Mouse (Mus musculus) embryonic facial prominence, embryonic 13.5 days (tissue): Measurements from ENCODE around the gene Fcho2. TPM values are rescaled to one million over a fixed set of nuclear protein-coding genes. Genes with fewer than 3 reads are reported as not detected.

Source experiments
- ATAC-seq: fragments of 200-750 bp; cut with Nextera tagmentation; 2 replicates; pipeline ENCODE4 v1.8.0; 2017; ENCODE audit warnings: low read depth; ENCODE audit not compliant: insufficient number of reproducible peaks, insufficient read depth, low FRiP score, low TSS enrichment
- H3K27ac ChIP-seq: fragments of 300-500 bp; sonication (generic); 2 replicates; pipeline ENCODE4 v1.5.1; 2015; ENCODE audit warnings: moderate library complexity, mild to moderate bottlenecking, inconsistent platforms
- H3K27me3 ChIP-seq: fragments of 300-500 bp; sonication (generic); 2 replicates; pipeline ENCODE4 v1.6.1; 2015; ENCODE audit warnings: mild to moderate bottlenecking, inconsistent platforms
- H3K36me3 ChIP-seq: fragments of 300-500 bp; sonication (generic); 2 replicates; pipeline ENCODE4 v1.6.1; 2015; ENCODE audit warnings: mild to moderate bottlenecking, inconsistent platforms
- H3K4me1 ChIP-seq: fragments of 300-500 bp; sonication (generic); 2 replicates; pipeline ENCODE4 v1.6.1; 2015; ENCODE audit warnings: inconsistent platforms
- H3K4me2 ChIP-seq: fragments of 300-500 bp; sonication (generic); 2 replicates; pipeline ENCODE4 v1.6.1; 2015; ENCODE audit warnings: moderate library complexity, mild to moderate bottlenecking, inconsistent platforms
- H3K4me3 ChIP-seq: fragments of 300-500 bp; sonication (generic); 2 replicates; pipeline ENCODE4 v1.5.1; 2015; ENCODE audit warnings: mild to moderate bottlenecking, inconsistent platforms
- H3K9ac ChIP-seq: fragments of 300-500 bp; sonication (generic); 2 replicates; pipeline ENCODE4 v1.6.1; 2015; ENCODE audit warnings: mild to moderate bottlenecking, inconsistent platforms
- H3K9me3 ChIP-seq: fragments of 300-500 bp; sonication (generic); 2 replicates; pipeline ENCODE4 v1.6.1; 2016; ENCODE audit warnings: inconsistent platforms
- WGBS: fragments of 180-500 bp; shearing (Covaris S2); methylation state at CpG from one replicate; pipeline ENCODE4 v1.1.7; 2015; ENCODE audit warnings: mixed read lengths; 5-methylcytosine and 5-hydroxymethylcytosine counted together
- polyA plus RNA-seq: library from polyadenylated mRNA; unstranded; fragments of >200 nt; fragmentation: Nextera tagmentation; extraction: Ambion mirVana; gene quantifications from 2 replicates; pipeline ENCODE4 v1.2.1, GENCODE M21; 2015

The Fcho2 gene
- polyA plus RNA-seq, 1 experiment from 2014 or later, result 45.2 TPM

DNA sequence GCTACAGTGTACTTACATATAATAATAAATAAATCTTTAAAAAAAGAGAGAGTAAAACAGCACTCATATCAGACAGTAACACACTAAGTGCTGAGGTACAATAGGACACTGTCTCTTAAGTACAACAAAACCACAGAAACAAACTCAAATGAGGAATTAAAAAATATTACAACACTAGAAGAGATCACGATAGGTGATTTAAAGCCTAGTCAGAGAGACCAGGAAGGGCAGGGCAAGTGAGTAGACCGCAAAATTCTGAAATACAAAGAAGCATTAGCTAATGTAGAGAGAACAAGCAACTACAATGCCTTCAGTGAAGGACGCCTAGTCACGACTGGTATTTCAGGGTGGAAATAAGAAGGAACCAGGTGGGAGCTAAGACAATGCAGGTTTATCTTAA, 11.6 kb downstream of the Fcho2 start:
- 89% methylated on average over 4 of the region's 4 CpGs for WGBS

DNA sequence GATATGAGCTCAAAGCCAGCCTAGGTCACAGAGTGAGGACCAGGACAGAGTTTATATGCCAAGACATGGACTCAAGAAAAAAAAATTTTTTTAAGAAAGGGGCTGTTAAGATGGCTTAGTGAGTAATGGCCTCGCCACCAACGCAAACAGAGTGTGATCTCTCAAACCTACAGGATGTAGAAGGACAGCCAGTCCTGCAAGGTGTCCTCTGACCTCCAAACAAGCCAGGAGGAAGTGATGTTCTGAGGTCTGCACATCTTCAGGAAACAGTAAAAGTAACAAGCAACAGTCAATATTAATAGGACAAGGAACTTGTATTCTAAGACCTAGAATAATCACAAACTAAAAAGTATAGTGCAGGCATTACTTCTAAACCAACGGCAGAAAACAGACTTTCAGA, 12.3 kb downstream of the Fcho2 start:
- WGBS, result 85% methylated on average over 3 of the region's 3 CpGs
- H3K36me3 ChIP-seq, result peaks cover 49% of the 10 kb centered on the region
- H3K4me2 ChIP-seq, result no peak overlapping the region
- no peaks in the 10 kb centered on the region for H3K4me1 ChIP-seq
- H3K4me3 ChIP-seq, result no peak overlapping the region
- ATAC-seq, result no peak
- H3K9ac ChIP-seq, result no peak overlapping the region
- no peaks in the 10 kb centered on the region for H3K27me3 ChIP-seq
- H3K27ac ChIP-seq, result no peak overlapping the region
- peaks cover 9% of the 10 kb centered on the region; the same call in 1 of the 2 replicates for H3K9me3 ChIP-seq

More for the DNA sequence above, 11.6 kb downstream of the Fcho2 start:
- Histone ChIP-seq H3K27ac (no peak overlapping the region), H3K27me3 (no peaks in the 10 kb centered on the region), H3K4me1 (no peaks in the 10 kb centered on the region), H3K36me3 (peaks cover 46% of the 10 kb centered on the region), H3K9ac (no peak overlapping the region), H3K4me3 (no peak overlapping the region), H3K9me3 (peaks cover 9% of the 10 kb centered on the region; the same call in 1 of the 2 replicates), H3K4me2 (no peak overlapping the region)
- ATAC-seq, result no peak

DNA sequence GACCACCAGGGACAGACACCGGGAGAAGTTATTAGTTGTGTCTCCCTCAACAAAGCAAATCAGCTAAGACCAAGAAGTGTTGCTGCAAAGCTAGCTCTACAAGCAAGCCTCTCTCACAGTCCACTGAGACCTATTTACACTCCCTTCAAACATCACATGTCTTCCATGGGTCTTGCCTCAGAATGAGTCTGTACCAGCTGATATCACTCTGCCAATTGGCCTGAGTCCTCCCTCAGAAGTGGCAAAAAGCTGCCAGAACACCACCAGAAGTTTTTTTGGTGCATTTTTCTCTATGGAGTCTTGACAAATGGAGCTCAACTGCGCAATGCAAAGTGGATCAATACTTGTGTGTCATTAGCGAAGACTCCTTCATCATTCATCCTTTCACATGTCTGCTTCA, 19.7 kb downstream of the Fcho2 start:
- no peak for ATAC-seq
- H3K27me3 ChIP-seq, result no peaks in the 10 kb centered on the region
- no peak overlapping the region for H3K27ac ChIP-seq
- 95% methylated on average over 3 of the region's 3 CpGs for WGBS
- no peaks in the 10 kb centered on the region for H3K4me1 ChIP-seq
- H3K9ac ChIP-seq, result no peak overlapping the region
- no peak overlapping the region for H3K4me3 ChIP-seq
- H3K36me3 ChIP-seq, result peaks cover 34% of the 10 kb centered on the region
- no peak overlapping the region for H3K4me2 ChIP-seq
- H3K9me3 ChIP-seq, result peaks cover 4% of the 10 kb centered on the region; the same call in 1 of the 2 replicates

- Histone ChIP-seq H3K9me3 (no peaks in the 10 kb centered on the region), H3K27ac (no peak overlapping the region), H3K4me2 (no peak overlapping the region), H3K9ac (no peak overlapping the region), H3K4me3 (no peak overlapping the region), H3K4me1 (no peaks in the 10 kb centered on the region), H3K27me3 (no peaks in the 10 kb centered on the region), H3K36me3 (peaks cover 24% of the 10 kb centered on the region)
- WGBS, result 94% methylated on average over 1 of the region's 1 CpGs
- no peak for ATAC-seq
These were observed 22.4 kb downstream of the Fcho2 start for GRCm38 (mm10) chr13:98792864-98793263.

DNA sequence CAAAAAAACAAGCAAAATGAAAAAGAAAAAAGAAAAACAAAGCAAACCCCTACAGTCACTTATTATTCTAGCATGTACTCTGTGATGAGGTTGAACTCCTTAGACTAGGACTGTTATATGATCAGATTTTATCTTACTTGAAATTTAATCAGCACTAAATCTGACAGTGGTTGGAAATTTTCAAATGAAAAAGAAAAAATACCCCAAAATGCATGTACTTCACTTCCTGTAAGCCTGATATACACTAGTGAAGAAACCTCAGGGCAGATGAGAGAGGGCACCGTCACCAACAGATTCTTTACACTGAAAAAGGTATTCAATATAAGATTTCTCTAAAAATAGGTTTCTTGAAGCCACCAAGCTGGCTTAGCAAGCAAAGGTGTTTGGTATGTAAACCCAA, 23.6 kb downstream of the Fcho2 start:
- no peak overlapping the region for H3K4me2 ChIP-seq
- H3K27ac ChIP-seq, result no peak overlapping the region
- no peak overlapping the region for H3K4me3 ChIP-seq
- H3K9me3 ChIP-seq, result no peaks in the 10 kb centered on the region
- 83% methylated on average over 1 of the region's 1 CpGs for WGBS
- ATAC-seq, result no peak
- no peaks in the 10 kb centered on the region for H3K27me3 ChIP-seq
- H3K4me1 ChIP-seq, result no peaks in the 10 kb centered on the region
- peaks cover 26% of the 10 kb centered on the region for H3K36me3 ChIP-seq
- H3K9ac ChIP-seq, result no peak overlapping the region

GRCm38 (mm10) chr13:98786970-98787685, 28.1 kb downstream of the Fcho2 start:
- no peak overlapping the region for H3K27ac ChIP-seq
- no peak overlapping the region for H3K4me2 ChIP-seq
- ATAC-seq, result no peak
- H3K9ac ChIP-seq, result no peak overlapping the region
- H3K36me3 ChIP-seq, result peaks cover 32% of the 10 kb centered on the region
- H3K4me1 ChIP-seq, result no peaks in the 10 kb centered on the region
- H3K4me3 ChIP-seq, result no peak overlapping the region
- WGBS, result 88% methylated on average over 5 of the region's 5 CpGs
- H3K9me3 ChIP-seq, result no peaks in the 10 kb centered on the region
- H3K27me3 ChIP-seq, result no peaks in the 10 kb centered on the region

GRCm38 (mm10) chr13:98777959-98778358, 37.3 kb downstream of the Fcho2 start:
- Histone ChIP-seq H3K4me1 (no peaks in the 10 kb centered on the region), H3K9ac (no peak overlapping the region), H3K4me3 (no peak overlapping the region), H3K9me3 (no peaks in the 10 kb centered on the region), H3K27me3 (no peaks in the 10 kb centered on the region), H3K27ac (no peak overlapping the region), H3K4me2 (no peak overlapping the region), H3K36me3 (peaks cover 47% of the 10 kb centered on the region)
- 86% methylated on average over 3 of the region's 3 CpGs for WGBS
- no peak for ATAC-seq

- no peak for ATAC-seq
These were observed 43.8 kb downstream of the Fcho2 start for GRCm38 (mm10) chr13:98771484-98771883.

GRCm38 (mm10) chr13:98768329-98768728, 46.9 kb downstream of the Fcho2 start:
- Histone ChIP-seq H3K4me3 (no peak overlapping the region), H3K9ac (no peak overlapping the region), H3K36me3 (peaks cover 4% of the 10 kb centered on the region), H3K4me1 (no peaks in the 10 kb centered on the region), H3K27ac (no peak overlapping the region), H3K27me3 (no peaks in the 10 kb centered on the region), H3K4me2 (no peak overlapping the region), H3K9me3 (no peaks in the 10 kb centered on the region)
- ATAC-seq, result no peak
- 41% methylated on average over 4 of the region's 4 CpGs for WGBS

More at GRCm38 (mm10) chr13:98771484-98771883, 43.8 kb downstream of the Fcho2 start:
- no peak overlapping the region for H3K4me2 ChIP-seq
- no peaks in the 10 kb centered on the region for H3K4me1 ChIP-seq
- H3K9ac ChIP-seq, result no peak overlapping the region
- 90% methylated on average over 2 of the region's 2 CpGs for WGBS
- H3K9me3 ChIP-seq, result no peaks in the 10 kb centered on the region
- H3K27me3 ChIP-seq, result no peaks in the 10 kb centered on the region
- no peak overlapping the region for H3K27ac ChIP-seq
- H3K4me3 ChIP-seq, result no peak overlapping the region
- H3K36me3 ChIP-seq, result peaks cover 17% of the 10 kb centered on the region

- H3K27ac ChIP-seq, result no peak overlapping the region
These were observed 53.5 kb downstream of the Fcho2 start for GRCm38 (mm10) chr13:98761771-98762170.

DNA sequence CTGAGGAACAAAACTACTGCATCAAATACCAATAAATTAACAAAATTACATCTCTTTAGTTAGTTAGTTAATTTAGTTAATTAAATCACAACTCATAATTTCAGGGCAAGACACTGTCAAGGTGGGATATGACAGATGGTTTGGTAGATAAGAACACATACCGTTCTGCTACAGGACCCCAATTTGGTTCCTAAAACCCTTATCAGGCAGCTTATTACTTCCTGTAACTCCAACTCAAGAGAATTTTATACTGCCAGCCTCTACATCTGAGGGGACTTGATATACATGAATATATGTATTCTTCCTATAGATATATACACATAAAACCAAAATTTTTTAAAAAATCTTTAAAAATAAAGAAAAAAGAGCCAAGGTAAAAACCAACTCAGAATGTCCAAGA, 59.4 kb downstream of the Fcho2 start:
- no peaks in the 10 kb centered on the region for H3K27me3 ChIP-seq
- H3K9me3 ChIP-seq, result no peaks in the 10 kb centered on the region
- WGBS, result 73% methylated on average over 1 of the region's 1 CpGs
- no peaks in the 10 kb centered on the region for H3K4me1 ChIP-seq
- H3K27ac ChIP-seq, result no peak overlapping the region
- no peak overlapping the region for H3K9ac ChIP-seq
- ATAC-seq, result no peak
- H3K4me3 ChIP-seq, result no peak overlapping the region
- no peak overlapping the region for H3K4me2 ChIP-seq
- peaks cover 5% of the 10 kb centered on the region; the same call in 1 of the 2 replicates for H3K36me3 ChIP-seq

More at GRCm38 (mm10) chr13:98761771-98762170, 53.5 kb downstream of the Fcho2 start:
- no peaks in the 10 kb centered on the region for H3K27me3 ChIP-seq
- H3K9me3 ChIP-seq, result no peaks in the 10 kb centered on the region
- H3K4me1 ChIP-seq, result no peaks in the 10 kb centered on the region
- H3K36me3 ChIP-seq, result peaks cover 10% of the 10 kb centered on the region
- H3K9ac ChIP-seq, result no peak overlapping the region
- ATAC-seq, result no peak
- H3K4me2 ChIP-seq, result no peak overlapping the region
- H3K4me3 ChIP-seq, result no peak overlapping the region

GRCm38 (mm10) chr13:98744679-98745078, 70.6 kb downstream of the Fcho2 start:
- H3K4me1 ChIP-seq, result no peaks in the 10 kb centered on the region
- peaks cover 55% of the 10 kb centered on the region for H3K36me3 ChIP-seq
- ATAC-seq, result no peak
- H3K27me3 ChIP-seq, result no peaks in the 10 kb centered on the region
- no peaks in the 10 kb centered on the region for H3K9me3 ChIP-seq
- WGBS, result 63% methylated on average over 1 of the region's 1 CpGs
- no peak overlapping the region for H3K4me2 ChIP-seq
- H3K4me3 ChIP-seq, result no peak overlapping the region
- H3K9ac ChIP-seq, result no peak overlapping the region
- no peak overlapping the region for H3K27ac ChIP-seq
